Mouse (Mus musculus) midbrain, embryonic 10.5 days (tissue): Measurements from ENCODE around the gene Apc2. TPM values are rescaled to one million over a fixed set of nuclear protein-coding genes. Genes with fewer than 3 reads are reported as not detected.

Experiments
- DNase-seq: peaks from one replicate; pipeline ENCODE4 v3.0.0-alpha.2; 2017; ENCODE audit warnings: low spot score
- H3K27ac ChIP-seq: fragments of 300-500 bp; sonication (generic); replicated peaks from 2 replicates; pipeline ENCODE4 v1.5.1; 2016; ENCODE audit warnings: mild to moderate bottlenecking
- H3K27me3 ChIP-seq: fragments of 300-500 bp; sonication (generic); 2 replicates; pipeline ENCODE4 v1.6.1; 2016; ENCODE audit warnings: low read depth, mild to moderate bottlenecking; ENCODE audit not compliant: poor library complexity, severe bottlenecking
- H3K36me3 ChIP-seq: fragments of 300-500 bp; sonication (generic); 2 replicates; pipeline ENCODE4 v1.6.1; 2016; ENCODE audit warnings: mild to moderate bottlenecking, moderate library complexity
- H3K4me1 ChIP-seq: fragments of 300-500 bp; sonication (generic); 2 replicates; pipeline ENCODE4 v1.6.1; 2016
- H3K4me3 ChIP-seq: fragments of 300-500 bp; sonication (generic); 2 replicates; pipeline ENCODE4 v1.5.1; 2016; ENCODE audit warnings: mild to moderate bottlenecking, moderate library complexity
- H3K9me3 ChIP-seq: fragments of 300-500 bp; sonication (generic); replicated peaks from 2 replicates; pipeline ENCODE4 v1.6.1; 2016; ENCODE audit warnings: mild to moderate bottlenecking
- WGBS: fragments of 180-500 bp; shearing (Covaris S2); methylation state at CpG from one replicate; pipeline ENCODE4 v1.1.7; 2016; 5-methylcytosine and 5-hydroxymethylcytosine counted together
- polyA plus RNA-seq: library from polyadenylated mRNA; unstranded; fragments of >200 nt; fragmentation: Nextera tagmentation; extraction: Ambion mirVana; gene quantifications from 2 replicates; pipeline ENCODE4 v1.2.1, GENCODE M21; 2016

Apc2 gene
- polyA plus RNA-seq, 1 experiment from 2014 or later, result 28.3 TPM

DNA sequence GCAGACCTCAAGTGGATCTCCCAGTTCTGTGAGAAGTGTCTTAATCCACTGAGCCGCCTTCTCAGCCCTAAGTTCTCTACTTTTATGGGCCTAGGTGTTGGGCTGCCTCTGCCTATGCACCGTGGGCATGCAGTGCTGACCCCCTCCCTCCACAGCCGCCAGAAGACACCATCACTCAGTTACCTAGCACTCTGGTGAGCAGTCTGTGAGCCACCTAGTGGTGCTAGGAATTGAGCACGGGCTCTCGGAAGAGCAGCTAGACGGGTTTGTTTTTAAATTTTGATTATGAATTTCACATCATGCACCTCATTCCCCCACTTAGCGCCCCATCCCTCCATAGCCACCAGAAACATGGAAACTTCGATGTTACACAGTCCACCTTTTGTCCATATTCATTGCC, 7.1 kb upstream of the Apc2 start:
- no peak for DNase-seq
- peaks cover 65% of the 10 kb centered on the region for H3K36me3 ChIP-seq
- H3K27ac ChIP-seq, result no peak overlapping the region
- no peaks in the 10 kb centered on the region for H3K9me3 ChIP-seq
- WGBS, result 72% methylated on average over 8 of the region's 8 CpGs
- H3K4me1 ChIP-seq, result peaks cover 18% of the 10 kb centered on the region
- H3K4me3 ChIP-seq, result no peak overlapping the region
- H3K27me3 ChIP-seq, result no peaks in the 10 kb centered on the region

GRCm38 (mm10) chr10:80292251-80293146, 3.3 kb upstream of the Apc2 start, which contains the start of gene Rps15:
Gene Rps15 (plus strand): TSS chr10:80292453.
- Histone ChIP-seq H3K36me3 (peaks cover 42% of the 10 kb centered on the region), H3K27ac (peak within 1 kb of the TSS; percentile 99), H3K27me3 (peaks cover 9% of the 10 kb centered on the region), H3K4me1 (peaks cover 52% of the 10 kb centered on the region), H3K9me3 (no peaks in the 10 kb centered on the region), H3K4me3 (peak within 1 kb of the TSS; percentile 95)
- under 1% methylated on average over 72 of the region's 72 CpGs for WGBS
- DNase-seq, result peak; percentile 98

DNA sequence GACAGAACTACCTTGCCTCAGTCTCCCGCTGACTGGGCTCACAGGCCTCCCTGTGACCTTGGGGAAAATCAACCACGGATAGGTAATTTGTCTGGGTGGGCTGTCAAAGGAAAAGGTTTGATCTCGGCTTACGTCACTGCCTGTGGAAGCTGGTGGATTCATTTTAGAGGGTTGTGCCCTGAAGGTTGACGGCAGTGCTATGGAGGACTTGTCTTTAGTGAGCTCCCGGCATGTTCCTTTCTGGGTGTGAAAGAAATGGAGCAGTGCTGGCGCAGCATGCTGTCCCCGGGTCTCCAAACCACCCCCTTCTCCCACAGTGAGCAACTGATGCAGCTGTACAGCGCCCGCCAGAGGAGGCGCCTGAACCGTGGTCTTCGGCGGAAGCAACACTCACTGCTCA, 2.5 kb upstream of the Apc2 start:
- peak overlapping the region; percentile 99 for H3K27ac ChIP-seq
- H3K36me3 ChIP-seq, result peaks cover 34% of the 10 kb centered on the region
- no peaks in the 10 kb centered on the region for H3K9me3 ChIP-seq
- H3K27me3 ChIP-seq, result peaks cover 17% of the 10 kb centered on the region
- peak overlapping the region; percentile 95 for H3K4me3 ChIP-seq
- H3K4me1 ChIP-seq, result peaks cover 60% of the 10 kb centered on the region
- WGBS, result 34% methylated on average over 14 of the region's 14 CpGs
- DNase-seq, result no peak

- peaks cover 69% of the 10 kb centered on the region for H3K4me1 ChIP-seq
- peak overlapping the region; percentile 95 for H3K4me3 ChIP-seq
- WGBS, result 81% methylated on average over 4 of the region's 4 CpGs
Measured at GRCm38 (mm10) chr10:80294311-80294710, 1.5 kb upstream of the Apc2 start.

DNA sequence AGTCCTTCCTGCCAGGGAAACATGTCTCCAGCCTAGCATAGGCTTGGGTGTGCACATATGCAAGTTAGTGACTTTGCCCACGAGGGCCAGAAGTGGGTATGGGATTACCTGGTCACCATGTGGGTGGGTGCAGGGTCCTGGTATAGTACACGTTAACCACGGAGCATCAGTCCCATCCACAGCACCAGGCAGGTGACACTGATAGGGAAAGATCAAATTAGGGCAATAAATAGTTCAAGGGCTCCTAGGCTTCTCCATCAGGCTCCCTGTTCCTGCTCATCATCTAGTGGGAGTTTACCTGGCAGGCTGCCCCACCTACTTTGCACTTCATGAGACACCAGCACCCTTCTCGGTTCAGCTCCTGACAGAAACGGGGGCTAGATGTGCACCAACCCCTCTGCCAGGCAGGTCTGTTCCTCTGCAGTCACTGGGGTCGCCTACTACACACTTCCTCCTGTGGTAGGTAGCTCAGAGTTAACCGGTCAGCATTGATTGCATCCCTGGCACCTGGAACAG, 931 bp upstream of the Apc2 start:
- 54% methylated on average over 7 of the region's 7 CpGs for WGBS
- Histone ChIP-seq H3K36me3 (peaks cover 23% of the 10 kb centered on the region), H3K27me3 (peaks cover 33% of the 10 kb centered on the region), H3K4me1 (peaks cover 75% of the 10 kb centered on the region), H3K27ac (no peak overlapping the region), H3K4me3 (peak overlapping the region; percentile 95), H3K9me3 (no peaks in the 10 kb centered on the region)
- no peak for DNase-seq

More at GRCm38 (mm10) chr10:80294311-80294710, 1.5 kb upstream of the Apc2 start:
- Histone ChIP-seq H3K36me3 (peaks cover 24% of the 10 kb centered on the region), H3K27ac (no peak overlapping the region), H3K9me3 (no peaks in the 10 kb centered on the region), H3K27me3 (peaks cover 27% of the 10 kb centered on the region)
- DNase-seq, result no peak

- 75% methylated on average over 5 of the region's 5 CpGs for WGBS
- H3K4me1 ChIP-seq, result peaks cover 93% of the 10 kb centered on the region
- no peaks in the 10 kb centered on the region for H3K9me3 ChIP-seq
Measured at GRCm38 (mm10) chr10:80296824-80297223, 1.0 kb downstream of the Apc2 start.

DNA sequence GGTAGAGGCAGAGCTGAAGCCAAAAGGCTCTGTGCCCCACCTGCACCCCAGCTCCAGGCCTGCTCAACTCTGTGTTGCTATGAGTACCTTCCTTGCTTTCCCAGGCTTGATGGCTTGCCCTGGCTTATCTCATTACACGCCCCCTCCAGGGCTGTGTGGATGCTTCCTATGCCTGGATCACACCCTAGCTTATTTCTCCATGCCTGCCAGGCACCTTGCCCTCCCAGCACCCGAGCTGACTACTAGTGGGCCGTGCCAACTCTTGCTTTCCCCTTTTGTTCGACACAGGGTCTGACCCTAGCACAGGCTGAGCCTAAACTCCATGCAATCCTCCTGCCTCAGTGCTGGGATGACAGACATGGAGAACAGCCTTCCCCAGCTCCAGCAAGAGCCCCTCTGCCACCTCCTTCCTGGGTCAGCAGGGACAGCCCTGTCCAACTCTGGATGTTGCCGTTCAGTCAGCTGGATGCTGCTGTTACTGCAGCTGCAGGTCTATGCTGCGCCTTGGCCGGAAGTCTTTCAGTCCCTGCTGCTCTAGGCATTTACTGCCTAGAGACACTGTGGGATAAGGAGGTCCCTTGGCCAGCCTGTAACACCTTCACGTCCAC, 1.9 kb downstream of the Apc2 start:
- peaks cover 96% of the 10 kb centered on the region for H3K4me1 ChIP-seq
- no peak for DNase-seq
- H3K27me3 ChIP-seq, result peaks cover 52% of the 10 kb centered on the region
- WGBS, result 79% methylated on average over 8 of the region's 8 CpGs
- H3K27ac ChIP-seq, result peak overlapping the region; percentile 97
- peaks cover 33% of the 10 kb centered on the region for H3K36me3 ChIP-seq
- no peak overlapping the region; the same call in 1 of the 2 replicates for H3K4me3 ChIP-seq
- H3K9me3 ChIP-seq, result no peaks in the 10 kb centered on the region

More at GRCm38 (mm10) chr10:80296824-80297223, 1.0 kb downstream of the Apc2 start:
- Histone ChIP-seq H3K27ac (peak overlapping the region; percentile 97), H3K27me3 (peaks cover 52% of the 10 kb centered on the region), H3K4me3 (peak overlapping the region; percentile 95), H3K36me3 (peaks cover 25% of the 10 kb centered on the region)
- DNase-seq, result no peak

DNA sequence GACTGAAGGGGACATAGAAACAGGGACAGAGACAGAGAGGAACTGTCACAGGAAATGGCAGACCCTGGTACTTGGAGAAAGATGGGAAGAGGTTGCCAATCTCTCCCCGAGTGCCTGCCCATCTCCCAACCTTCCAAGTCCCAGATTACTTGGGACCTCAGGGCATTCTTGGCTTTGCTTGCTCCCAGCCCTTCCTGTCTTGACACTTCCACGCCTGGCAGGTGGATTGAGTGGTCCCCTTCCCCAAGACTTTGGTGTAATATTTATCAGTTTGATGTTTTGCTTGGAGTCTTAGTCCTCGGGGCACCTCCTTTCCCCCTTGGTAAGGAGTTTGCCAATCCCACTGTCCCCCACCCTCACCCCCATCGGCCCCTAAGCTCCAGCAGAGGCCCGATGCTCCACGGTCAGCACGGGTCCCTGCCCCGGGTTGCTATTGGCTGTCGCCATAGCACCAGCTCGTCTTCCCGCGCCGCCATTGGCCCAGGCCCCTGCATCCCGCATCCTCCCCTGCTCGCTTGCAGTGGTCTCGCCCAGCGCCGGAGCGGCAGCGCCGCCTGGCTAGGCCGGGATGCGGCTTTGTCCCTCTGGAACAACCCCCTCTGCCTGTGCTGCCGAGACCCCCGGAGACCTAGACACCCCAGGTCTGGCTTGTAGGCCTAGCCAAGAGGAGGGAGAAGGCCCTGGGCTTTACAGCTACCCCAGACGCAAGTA, 2.9 kb downstream of the Apc2 start:
- 4% methylated on average over 26 of the region's 26 CpGs for WGBS
- DNase-seq, result peak; percentile 95
- peak overlapping the region; percentile 97 for H3K27ac ChIP-seq
- peaks cover 57% of the 10 kb centered on the region for H3K27me3 ChIP-seq
- peaks cover 93% of the 10 kb centered on the region for H3K4me1 ChIP-seq
- H3K9me3 ChIP-seq, result no peaks in the 10 kb centered on the region
- peak overlapping the region; percentile 71 for H3K4me3 ChIP-seq
- H3K36me3 ChIP-seq, result peaks cover 32% of the 10 kb centered on the region

- Histone ChIP-seq H3K4me3 (peak overlapping the region; percentile 71), H3K9me3 (no peaks in the 10 kb centered on the region), H3K36me3 (peaks cover 32% of the 10 kb centered on the region), H3K27me3 (peaks cover 62% of the 10 kb centered on the region), H3K27ac (peak overlapping the region; percentile 97), H3K4me1 (peaks cover 87% of the 10 kb centered on the region)
- 5% methylated on average over 15 of the region's 15 CpGs for WGBS
- no peak for DNase-seq
Measured at GRCm38 (mm10) chr10:80299301-80299700, 3.5 kb downstream of the Apc2 start.

- Histone ChIP-seq H3K27ac (peak overlapping the region; percentile 97), H3K4me3 (peak overlapping the region; percentile 71), H3K4me1 (peaks cover 87% of the 10 kb centered on the region), H3K9me3 (no peaks in the 10 kb centered on the region), H3K27me3 (peaks cover 68% of the 10 kb centered on the region), H3K36me3 (peaks cover 32% of the 10 kb centered on the region)
- DNase-seq, result no peak
- WGBS, result 44% methylated on average over 10 of the region's 10 CpGs
Measured at GRCm38 (mm10) chr10:80299824-80300223, 4.0 kb downstream of the Apc2 start.

GRCm38 (mm10) chr10:80300672-80301181, 5.0 kb downstream of the Apc2 start:
- Histone ChIP-seq H3K27me3 (peaks cover 77% of the 10 kb centered on the region), H3K4me3 (peak overlapping the region; percentile 71), H3K9me3 (no peaks in the 10 kb centered on the region), H3K36me3 (peaks cover 37% of the 10 kb centered on the region), H3K4me1 (peaks cover 81% of the 10 kb centered on the region), H3K27ac (peak overlapping the region; percentile 97)
- 7% methylated on average over 11 of the region's 11 CpGs for WGBS
- DNase-seq, result peak; percentile 70
